Mouse (Mus musculus): Measurements from ENCODE around the gene Olfr520. TPM values are rescaled to one million over a fixed set of nuclear protein-coding genes. Genes with fewer than 3 reads are reported as not detected.
"Not testable (repeated sequence)": the region's sequence is repeated elsewhere in the genome, so short reads cannot be mapped to it uniquely, and the experiment has no call there.

Olfr520 gene
- polyA plus RNA-seq, 2 experiments, result not detected

- Histone ChIP-seq H3K9me3 (ENCODE audit: control insufficient read depth, low read length) (no peaks in the 10 kb centered on the region), H3K36me3 (ENCODE audit: control insufficient read depth, insufficient read depth, low read length) (no peaks in the 10 kb centered on the region), H3K4me3 (replicated peaks; ENCODE audit: low read length) (no peak within 1 kb of the TSS), H3K27me3 (ENCODE audit: control insufficient read depth, insufficient read depth, low read length) (no peaks in the 10 kb centered on the region), H3K27ac (replicated peaks; ENCODE audit: low read depth, low read length) (no peak within 1 kb of the TSS), H3K9ac (ENCODE audit: low read depth, low read length, severe bottlenecking) (no peak within 1 kb of the TSS), H3K4me1 (ENCODE audit: control insufficient read depth, insufficient read depth, low read length) (peaks cover 16% of the 10 kb centered on the region), H3K4me2 (replicated peaks; ENCODE audit: low read depth, low read length, severe bottlenecking) (no peak within 1 kb of the TSS)
- DNase-seq (ENCODE audit: low spot score) (no peak), ATAC-seq (ENCODE audit: low FRiP score, low read depth) (no peak)
- 78% methylated on average over 8 of the region's 8 CpGs for WGBS
- no peak for TF ChIP-seq POLR2A (IDR thresholded peaks at IDR 0.05; ENCODE audit: borderline replicate concordance, extremely low read depth, insufficient read depth, insufficient read length)
Measured at GRCm38 (mm10) chr7:99711166-99711565, 18.9 kb upstream of the Olfr520 start, which contains the start of gene Slco2b1. TSS of gene Slco2b1 (minus strand) at chr7:99711340.

- no peak overlapping the region for H3K9ac ChIP-seq (ENCODE audit: low read depth, low read length, severe bottlenecking)
- no peaks in the 10 kb centered on the region for H3K27me3 ChIP-seq (ENCODE audit: control insufficient read depth, insufficient read depth, low read length)
- WGBS, result 89% methylated on average over 4 of the region's 4 CpGs
- H3K36me3 ChIP-seq (ENCODE audit: control insufficient read depth, insufficient read depth, low read length), result no peaks in the 10 kb centered on the region
- TF ChIP-seq POLR2A (IDR thresholded peaks at IDR 0.05; ENCODE audit: borderline replicate concordance, extremely low read depth, insufficient read depth, insufficient read length), result no peak
- peaks cover 4% of the 10 kb centered on the region for H3K4me1 ChIP-seq (ENCODE audit: control insufficient read depth, insufficient read depth, low read length)
- no peak overlapping the region for H3K4me3 ChIP-seq (replicated peaks; ENCODE audit: low read length)
- H3K9me3 ChIP-seq (ENCODE audit: control insufficient read depth, low read length), result no peaks in the 10 kb centered on the region
- no peak for ATAC-seq (ENCODE audit: low FRiP score, low read depth)
- no peak for DNase-seq (ENCODE audit: low spot score)
- no peak overlapping the region for H3K4me2 ChIP-seq (replicated peaks; ENCODE audit: low read depth, low read length, severe bottlenecking)
- H3K27ac ChIP-seq (replicated peaks; ENCODE audit: low read depth, low read length), result no peak overlapping the region
Measured at GRCm38 (mm10) chr7:99712431-99712830, 17.6 kb upstream of the Olfr520 start.

GRCm38 (mm10) chr7:99716536-99716935 is 13.5 kb upstream of the Olfr520 start:
- WGBS, result 68% methylated on average over 2 of the region's 2 CpGs
- Histone ChIP-seq H3K9ac (ENCODE audit: low read depth, low read length, severe bottlenecking) (no peak overlapping the region), H3K9me3 (ENCODE audit: control insufficient read depth, low read length) (no peaks in the 10 kb centered on the region), H3K4me3 (replicated peaks; ENCODE audit: low read length) (no peak overlapping the region), H3K27me3 (ENCODE audit: control insufficient read depth, insufficient read depth, low read length) (no peaks in the 10 kb centered on the region), H3K36me3 (ENCODE audit: control insufficient read depth, insufficient read depth, low read length) (no peaks in the 10 kb centered on the region), H3K27ac (replicated peaks; ENCODE audit: low read depth, low read length) (no peak overlapping the region), H3K4me2 (replicated peaks; ENCODE audit: low read depth, low read length, severe bottlenecking) (no peak overlapping the region), H3K4me1 (ENCODE audit: control insufficient read depth, insufficient read depth, low read length) (no peaks in the 10 kb centered on the region)
- ATAC-seq (ENCODE audit: low FRiP score, low read depth) (no peak), DNase-seq (ENCODE audit: low spot score) (no peak)
- no peak for TF ChIP-seq POLR2A (IDR thresholded peaks at IDR 0.05; ENCODE audit: borderline replicate concordance, extremely low read depth, insufficient read depth, insufficient read length)

- no peak for TF ChIP-seq POLR2A (IDR thresholded peaks at IDR 0.05; ENCODE audit: borderline replicate concordance, extremely low read depth, insufficient read depth, insufficient read length)
- DNase-seq (ENCODE audit: low spot score) (no peak), ATAC-seq (ENCODE audit: low FRiP score, low read depth) (no peak)
- no peak overlapping the region for H3K9ac ChIP-seq (ENCODE audit: low read depth, low read length, severe bottlenecking)
- no peaks in the 10 kb centered on the region for H3K9me3 ChIP-seq (ENCODE audit: control insufficient read depth, low read length)
- no peak overlapping the region for H3K27ac ChIP-seq (replicated peaks; ENCODE audit: low read depth, low read length)
- no peaks in the 10 kb centered on the region for H3K36me3 ChIP-seq (ENCODE audit: control insufficient read depth, insufficient read depth, low read length)
- H3K27me3 ChIP-seq (ENCODE audit: control insufficient read depth, insufficient read depth, low read length), result no peaks in the 10 kb centered on the region
- H3K4me3 ChIP-seq (replicated peaks; ENCODE audit: low read length), result no peak overlapping the region
- WGBS, result 89% methylated on average over 2 of the region's 2 CpGs
- no peak overlapping the region for H3K4me2 ChIP-seq (replicated peaks; ENCODE audit: low read depth, low read length, severe bottlenecking)
- H3K4me1 ChIP-seq (ENCODE audit: control insufficient read depth, insufficient read depth, low read length), result no peaks in the 10 kb centered on the region
Measured at GRCm38 (mm10) chr7:99734612-99735011, 4.5 kb downstream of the Olfr520 start.

- not testable (repeated sequence) for H3K27ac ChIP-seq (replicated peaks; ENCODE audit: low read depth, low read length); H3K27me3 ChIP-seq (ENCODE audit: control insufficient read depth, insufficient read depth, low read length); H3K4me1 ChIP-seq (ENCODE audit: control insufficient read depth, insufficient read depth, low read length); H3K36me3 ChIP-seq (ENCODE audit: control insufficient read depth, insufficient read depth, low read length); H3K4me2 ChIP-seq (replicated peaks; ENCODE audit: low read depth, low read length, severe bottlenecking); DNase-seq (ENCODE audit: low spot score); ATAC-seq (ENCODE audit: low FRiP score, low read depth); H3K4me3 ChIP-seq (replicated peaks; ENCODE audit: low read length); H3K9me3 ChIP-seq (ENCODE audit: control insufficient read depth, low read length); H3K9ac ChIP-seq (ENCODE audit: low read depth, low read length, severe bottlenecking)
- 95% methylated on average over 9 of the region's 9 CpGs for WGBS
Measured at GRCm38 (mm10) chr7:99735491-99735890, 5.4 kb downstream of the Olfr520 start.

GRCm38 (mm10) chr7:99739276-99739675 is 9.2 kb downstream of the Olfr520 start:
- DNase-seq (ENCODE audit: low spot score) (no peak), ATAC-seq (ENCODE audit: low FRiP score, low read depth) (no peak)
- H3K4me2 ChIP-seq (replicated peaks; ENCODE audit: low read depth, low read length, severe bottlenecking), result no peak overlapping the region
- no peak overlapping the region for H3K9ac ChIP-seq (ENCODE audit: low read depth, low read length, severe bottlenecking)
- H3K27me3 ChIP-seq (ENCODE audit: control insufficient read depth, insufficient read depth, low read length), result no peaks in the 10 kb centered on the region
- H3K4me1 ChIP-seq (ENCODE audit: control insufficient read depth, insufficient read depth, low read length), result no peaks in the 10 kb centered on the region
- H3K36me3 ChIP-seq (ENCODE audit: control insufficient read depth, insufficient read depth, low read length), result no peaks in the 10 kb centered on the region
- H3K9me3 ChIP-seq (ENCODE audit: control insufficient read depth, low read length), result no peaks in the 10 kb centered on the region
- no peak overlapping the region for H3K27ac ChIP-seq (replicated peaks; ENCODE audit: low read depth, low read length)
- 71% methylated on average over 9 of the region's 9 CpGs for WGBS
- TF ChIP-seq POLR2A (IDR thresholded peaks at IDR 0.05; ENCODE audit: borderline replicate concordance, extremely low read depth, insufficient read depth, insufficient read length), result no peak
- no peak overlapping the region for H3K4me3 ChIP-seq (replicated peaks; ENCODE audit: low read length)

Measured in limb, embryonic 14.5 days (tissue).